10 mouse cellular contexts compared by ENCODE assay signal in the genomic region with DNA sequence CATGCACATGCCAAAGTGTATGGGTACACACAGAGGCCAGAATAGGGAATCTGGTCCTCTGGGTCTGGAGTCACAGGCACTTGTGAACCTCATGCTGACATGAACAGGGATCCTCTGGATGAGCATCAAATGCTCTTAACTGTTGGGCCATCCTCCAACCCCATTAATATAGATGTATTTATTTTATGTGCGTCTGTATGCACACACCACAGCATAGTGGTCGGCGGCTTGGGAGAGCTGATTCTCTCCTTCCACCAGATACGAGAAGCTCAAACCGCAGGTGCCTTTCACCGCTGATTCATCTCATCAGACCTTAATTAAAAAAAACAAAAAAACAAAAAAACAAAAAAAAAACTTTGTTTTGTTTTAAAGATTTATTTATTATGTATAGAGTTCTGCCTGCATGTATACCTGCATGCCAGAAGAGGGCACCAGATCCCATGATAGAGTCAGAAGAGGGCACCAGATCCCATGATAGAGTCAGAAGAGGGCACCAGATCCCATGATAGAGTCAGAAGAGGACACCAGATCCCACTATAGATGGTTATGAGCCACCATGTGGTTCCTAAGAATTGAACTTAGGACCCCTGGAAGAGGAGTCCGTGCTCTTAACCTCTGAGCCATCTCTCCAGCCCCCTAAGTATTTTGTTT.
DNase-seq lines count a peak whose midpoint lies in the region; ATAC-seq and TF ChIP-seq lines count a peak whose summit lies in the region.
"Had no signal": no experiment of that assay in that cellular context is flagged by ENCODE, and none has a peak within 500 bp of the region (broad histone marks: within the 10 kb centered on the region; RNA-seq: fewer than 3 reads in every experiment).

No protein-coding gene starts in this region.

- H3K4me3 ChIP-seq in left cerebral cortex, adult 2 months = no peak overlapping the region
- H3K4me3 ChIP-seq in cortical plate, adult 2 months (ENCODE audit: insufficient read depth, low read length) = no peak overlapping the region
- no peak overlapping the region for H3K4me3 ChIP-seq in kidney, postnatal 0 days (replicated peaks; ENCODE audit: low read depth, low read length)
- no peak overlapping the region for H3K4me3 ChIP-seq in hindbrain, embryonic 12.5 days
- H3K4me3 ChIP-seq: limb, embryonic 15.5 days; stomach, embryonic 15.5 days had no signal

- H3K27me3 ChIP-seq in kidney, postnatal 0 days (ENCODE audit: insufficient read depth, low read length) = no peaks in the 10 kb centered on the region
- H3K27me3 ChIP-seq in hindbrain, embryonic 12.5 days = no peaks in the 10 kb centered on the region
- H3K27me3 ChIP-seq: limb, embryonic 15.5 days; stomach, embryonic 15.5 days had no signal

- H3K9ac ChIP-seq in kidney, postnatal 0 days (ENCODE audit: low read depth, low read length) = no peak overlapping the region
- H3K9ac ChIP-seq in hindbrain, embryonic 12.5 days = no peak overlapping the region
- H3K9ac ChIP-seq: limb, embryonic 15.5 days; stomach, embryonic 15.5 days had no signal

- H3K4me1 ChIP-seq in cortical plate, adult 2 months (ENCODE audit: control insufficient read depth, insufficient read depth, low read length) = peaks cover 24% of the 10 kb centered on the region
- 0 out of 2 replicates have a peak, but pooled peaks cover 4% of the 10 kb centered on the region for H3K4me1 ChIP-seq in kidney, postnatal 0 days (replicated peaks; ENCODE audit: insufficient read depth, low read length)
- H3K4me1 ChIP-seq in hindbrain, embryonic 12.5 days = 0 out of 2 replicates have a peak, but pooled peaks cover under 1% of the 10 kb centered on the region
- H3K4me1 ChIP-seq: stomach, embryonic 15.5 days had no signal

- no peak overlapping the region for H3K27ac ChIP-seq in left cerebral cortex, adult 2 months
- no peak overlapping the region for H3K27ac ChIP-seq in cortical plate, adult 2 months (ENCODE audit: insufficient read depth, low read length)
- no peak overlapping the region for H3K27ac ChIP-seq in kidney, postnatal 0 days
- H3K27ac ChIP-seq in hindbrain, embryonic 12.5 days = no peak overlapping the region
- H3K27ac ChIP-seq: limb, embryonic 15.5 days; stomach, embryonic 15.5 days had no signal

- no peak; the same call in 1 of the 2 replicates for ATAC-seq in kidney, postnatal 0 days (replicated peaks; ENCODE audit: low FRiP score, low read depth)
- ATAC-seq in hindbrain, embryonic 12.5 days (ENCODE audit: low FRiP score) = no peak

- 64% methylated on average over 7 of the region's 7 CpGs for WGBS in kidney, postnatal 0 days
- WGBS in hindbrain, embryonic 12.5 days = 70% methylated on average over 7 of the region's 7 CpGs

- no peaks in the 10 kb centered on the region for H3K36me3 ChIP-seq in kidney, postnatal 0 days (ENCODE audit: insufficient read depth, low read length)
- no peaks in the 10 kb centered on the region for H3K36me3 ChIP-seq in hindbrain, embryonic 12.5 days
- H3K36me3 ChIP-seq: limb, embryonic 15.5 days; stomach, embryonic 15.5 days had no signal

- intact Hi-C loops in left cerebral cortex, adult 2 months (cut with DNase I) = loop anchor here (1.0 to 10.0 kb wide), 3 partner anchors 164 to 484 kb away; no protein-coding TSS in a partner anchor
- intact Hi-C loops in left cerebral cortex, postnatal 10 days (cut with DNase I) = loop anchor here (2.0 to 5.0 kb wide), 2 partner anchors 96 to 164 kb away; no protein-coding TSS in a partner anchor

- H3K4me2 ChIP-seq in kidney, postnatal 0 days (ENCODE audit: low read length) = no peak overlapping the region
- no peak overlapping the region for H3K4me2 ChIP-seq in hindbrain, embryonic 12.5 days (replicated peaks)
- H3K4me2 ChIP-seq: limb, embryonic 15.5 days; stomach, embryonic 15.5 days had no signal

- peak in 1 of 2 experiments; percentile 54 for DNase-seq in left cerebral cortex, adult 2 months (ENCODE audit: extremely low spot score in 1 of 2, low spot score in 2 of 2)
- no peak for DNase-seq in left cerebral cortex, postnatal 10 days (ENCODE audit: extremely low spot score in 1 of 2, low spot score in 2 of 2)
- peak; percentile 26 for DNase-seq in CD4-positive helper T cell, adult 2 months (ENCODE audit: low read depth, low spot score)
- peak; percentile 76 for DNase-seq in NIH3T3 (ENCODE audit: low read depth)
- no peak for DNase-seq in kidney, postnatal 0 days (ENCODE audit: low spot score)
- peak; percentile 14 to 49 for DNase-seq in natural killer cell, adult 2 months (ENCODE audit: low spot score in 2 of 2)

- no peaks in the 10 kb centered on the region for H3K9me3 ChIP-seq in kidney, postnatal 0 days (replicated peaks; ENCODE audit: low read length)
- no peaks in the 10 kb centered on the region for H3K9me3 ChIP-seq in hindbrain, embryonic 12.5 days (replicated peaks)
- H3K9me3 ChIP-seq: limb, embryonic 15.5 days; stomach, embryonic 15.5 days had no signal

- TF ChIP-seq POLR2A in cortical plate, adult 2 months (IDR thresholded peaks at IDR 0.05; ENCODE audit: extremely low read depth, insufficient read depth, low read length) = no peak

- peak; percentile 91 for TF ChIP-seq CTCF in left cerebral cortex, adult 2 months (IDR thresholded peaks at IDR 0.05)
- TF ChIP-seq CTCF in cortical plate, adult 2 months (IDR thresholded peaks at IDR 0.05; ENCODE audit: extremely low read depth, insufficient read depth, low read length) = peak; percentile 57
- peak; percentile 96 for TF ChIP-seq CTCF in kidney, postnatal 0 days (IDR thresholded peaks at IDR 0.05; ENCODE audit: low read depth)

Comparison
In these comparisons a context has a peak if more than half of its experiments do, and no peak if none do; other contexts are left out.
1. DNase-seq: peak in CD4-positive helper T cell, adult 2 months (single experiment), NIH3T3 (single experiment) and natural killer cell, adult 2 months (2 of 2); none in left cerebral cortex, postnatal 10 days (0 of 2) and kidney, postnatal 0 days (single experiment).
2. Peak in every context shown above with its lines, with median percentiles within 50 percentile points of each other: CTCF ChIP-seq.